Mouse (Mus musculus): ENCODE results near the gene Defb10.
"Not testable (repeated sequence)": the region's sequence is repeated elsewhere in the genome, so short reads cannot be mapped to it uniquely, and the experiment has no call there.

Defb10 gene

GRCm38 (mm10) chr8:21858586-21858985 lies at the start of gene Defb10:
TSS of gene Defb10 (plus strand) at chr8:21858901.
- not testable (repeated sequence) for DNase-seq

- not testable (repeated sequence) for DNase-seq
Observed at GRCm38 (mm10) chr8:21885321-21885720, 26.6 kb downstream of the Defb10 start, which contains the start of gene Defb9. TSS of gene Defb9 (minus strand) at chr8:21885421.

- DNase-seq = not testable (repeated sequence)
Observed at GRCm38 (mm10) chr8:21906290-21906689, 47.6 kb downstream of the Defb10 start, which contains the start of gene Defb11. TSS of gene Defb11 (minus strand) at chr8:21906412.
